Comparison of ENCODE assay signal across 24 mouse cellular contexts in the genomic region with DNA sequence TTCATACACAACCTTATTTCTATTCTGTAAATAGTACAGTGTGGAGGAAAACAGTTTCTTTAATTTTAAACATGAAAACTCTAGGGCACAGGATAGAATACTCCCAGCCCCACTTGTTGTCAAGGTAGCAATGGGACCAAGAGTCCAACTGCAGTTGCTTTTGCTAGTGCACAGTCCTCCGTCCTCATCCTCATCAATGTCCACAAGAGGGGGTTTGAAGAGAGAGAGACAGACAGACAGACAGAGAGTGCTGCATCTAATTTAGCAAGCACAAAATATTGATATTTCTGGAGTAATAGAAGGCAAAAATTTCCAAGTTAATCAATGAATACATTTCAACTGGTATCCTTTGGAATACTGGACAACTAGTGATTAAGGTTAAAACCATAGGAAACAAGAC.
A peak's percentile ranks its signal among the peaks of the same experiment; 100 is the strongest.
DNase-seq lines count a peak whose midpoint lies in the region; TF ChIP-seq lines count a peak whose summit lies in the region.
"Had no signal": no experiment of that assay in that cellular context is flagged by ENCODE, and none has a peak within 500 bp of the region (broad histone marks: within the 10 kb centered on the region; RNA-seq: fewer than 3 reads in every experiment).

No protein-coding gene starts in this region.

- no peak overlapping the region for H3K4me3 ChIP-seq in gastrocnemius, adult 2 months
- H3K4me3 ChIP-seq in kidney, adult 2 months (ENCODE audit: insufficient read depth, low read depth, low read length): no peak overlapping the region
- no peak overlapping the region for H3K4me3 ChIP-seq in cerebellum, adult 2 months (replicated peaks; ENCODE audit: insufficient read depth, low read depth, low read length)
- H3K4me3 ChIP-seq: embryonic facial prominence, embryonic 12.5 days; hindbrain, embryonic 12.5 days; left cerebral cortex, adult 2 months; limb, embryonic 15.5 days; megakaryocyte, embryonic 14.5 days; midbrain, embryonic 13.5 days had no signal

- H3K27me3 ChIP-seq in kidney, adult 2 months (replicated peaks; ENCODE audit: control insufficient read depth, insufficient read depth, low read length): no peaks in the 10 kb centered on the region
- no peaks in the 10 kb centered on the region for H3K27me3 ChIP-seq in cerebellum, adult 2 months (ENCODE audit: control insufficient read depth, insufficient read depth, low read length)
- H3K27me3 ChIP-seq: embryonic facial prominence, embryonic 12.5 days; hindbrain, embryonic 12.5 days; limb, embryonic 15.5 days; megakaryocyte, embryonic 14.5 days; midbrain, embryonic 13.5 days had no signal

- 0 out of 2 replicates have a peak, but pooled peaks cover 3% of the 10 kb centered on the region for H3K4me1 ChIP-seq in kidney, adult 2 months (ENCODE audit: control insufficient read depth, insufficient read depth, low read length)
- no peaks in the 10 kb centered on the region for H3K4me1 ChIP-seq in cerebellum, adult 2 months (ENCODE audit: control insufficient read depth, insufficient read depth, low read length)
- H3K4me1 ChIP-seq: embryonic facial prominence, embryonic 12.5 days; hindbrain, embryonic 12.5 days; limb, embryonic 15.5 days; midbrain, embryonic 13.5 days had no signal

- no peak overlapping the region for H3K27ac ChIP-seq in gastrocnemius, adult 2 months
- H3K27ac ChIP-seq in kidney, adult 2 months (ENCODE audit: insufficient read depth, low read depth, low read length): no peak overlapping the region
- no peak overlapping the region for H3K27ac ChIP-seq in cerebellum, adult 2 months (ENCODE audit: insufficient read depth, low read length)
- H3K27ac ChIP-seq: embryonic facial prominence, embryonic 12.5 days; hindbrain, embryonic 12.5 days; left cerebral cortex, adult 2 months; limb, embryonic 15.5 days; midbrain, embryonic 13.5 days had no signal

- TF ChIP-seq CTCF in gastrocnemius, adult 2 months (IDR thresholded peaks at IDR 0.05): peak; percentile 21
- TF ChIP-seq CTCF in kidney, adult 2 months (conservative IDR thresholded peaks at IDR 0.05; ENCODE audit: insufficient read depth, insufficient read length, low read depth, low read length): 0 out of 2 replicates have a peak, but pooled peaks have one; percentile 7
- no peak for TF ChIP-seq CTCF in cerebellum, adult 2 months (IDR thresholded peaks at IDR 0.05; ENCODE audit: borderline replicate concordance, insufficient read depth, low read depth, low read length)

- H3K36me3 ChIP-seq in kidney, adult 2 months (ENCODE audit: control insufficient read depth, insufficient read depth, low read length): peaks cover 24% of the 10 kb centered on the region

- DNase-seq in gastrocnemius, adult 2 months: no peak
- DNase-seq in gastrocnemius, postnatal 36 days: no peak
- no peak for DNase-seq in kidney, adult 2 months
- no peak for DNase-seq in kidney, adult 9 months
- DNase-seq in B cell, adult 2 months: peak; percentile 20 to 24
- peak; percentile 37 for DNase-seq in T-cell, adult 2 months (ENCODE audit: low spot score)
- no peak for DNase-seq in cerebellum, postnatal 36 days
- DNase-seq in cerebellum, adult 2 months: no peak
- DNase-seq: cerebellum, adult 11 months; cerebellum, postnatal 10 days; forebrain, postnatal 0 days; gastrocnemius, postnatal 25 days; heart, postnatal 10 days; kidney, postnatal 4 days; layer of hippocampus, adult 9-11 months; left cerebral cortex, postnatal 4 days; lung, adult 18-20 months; thymus, postnatal 14 days had no signal

- TF ChIP-seq POLR2A in kidney, adult 2 months (IDR thresholded peaks at IDR 0.05; ENCODE audit: low read depth, low read length): no peak
- no peak for TF ChIP-seq POLR2A in cerebellum, adult 2 months (IDR thresholded peaks at IDR 0.05; ENCODE audit: borderline replicate concordance, insufficient read depth, low read length)

- WGBS in kidney, adult 2 months: 74% methylated on average over 1 of the region's 1 CpGs
- 97% methylated on average over 1 of the region's 1 CpGs for WGBS in cerebellum, adult 2 months

- intact Hi-C loops in gastrocnemius, adult 2 months (cut with DNase I): no loop called here
- intact Hi-C loops in gastrocnemius, postnatal 36 days (cut with DNase I): no loop called here

Comparison
In these comparisons a context has a peak if more than half of its experiments do, and no peak if none do; other contexts are left out.
1. DNase-seq: peak in B cell, adult 2 months (2 of 2) and T-cell, adult 2 months (single experiment); none in gastrocnemius, adult 2 months (single experiment), gastrocnemius, postnatal 36 days (0 of 2), kidney, adult 2 months (single experiment), kidney, adult 9 months (single experiment), cerebellum, postnatal 36 days (0 of 2) and cerebellum, adult 2 months (0 of 2).